Mouse (Mus musculus): ENCODE measurements around the gene Gcnt4. TPM values are rescaled to one million over a fixed set of nuclear protein-coding genes. Genes with fewer than 3 reads are reported as not detected.

Gene Gcnt4
- polyA plus RNA-seq (2014; fragmentation: Illumina TruSeq; extraction: RNeasy Lipid Tissue Mini Kit (QIAGEN cat#74804); ENCODE audit: insufficient read depth, low read depth, low replicate concordance), result 0.04 TPM

GRCm38 (mm10) chr13:96923999-96924961, at the start of gene Gcnt4:
Gene Gcnt4, plus strand, starts transcription at chr13:96924689.

Other genes starting within 250 kb of the Gcnt4 start
- not detected for gene Ankrd31, start 176.4 kb upstream of the Gcnt4 start, polyA plus RNA-seq (2014; fragmentation: Illumina TruSeq; extraction: RNeasy Lipid Tissue Mini Kit (QIAGEN cat#74804); ENCODE audit: insufficient read depth, low read depth, low replicate concordance)
- gene 1700029F12Rik, start 109.7 kb downstream of the Gcnt4 start, polyA plus RNA-seq (2014; fragmentation: Illumina TruSeq; extraction: RNeasy Lipid Tissue Mini Kit (QIAGEN cat#74804); ENCODE audit: insufficient read depth, low read depth, low replicate concordance), result not detected
- 0.04 TPM for gene Fam169a, start 142.6 kb downstream of the Gcnt4 start, polyA plus RNA-seq (2014; fragmentation: Illumina TruSeq; extraction: RNeasy Lipid Tissue Mini Kit (QIAGEN cat#74804); ENCODE audit: insufficient read depth, low read depth, low replicate concordance)
- gene Gm6169, start 174.5 kb downstream of the Gcnt4 start, polyA plus RNA-seq (2014; fragmentation: Illumina TruSeq; extraction: RNeasy Lipid Tissue Mini Kit (QIAGEN cat#74804); ENCODE audit: insufficient read depth, low read depth, low replicate concordance), result 3.1 TPM
- gene Gfm2, start 213.2 kb downstream of the Gcnt4 start, polyA plus RNA-seq (2014; fragmentation: Illumina TruSeq; extraction: RNeasy Lipid Tissue Mini Kit (QIAGEN cat#74804); ENCODE audit: insufficient read depth, low read depth, low replicate concordance), result 7.7 TPM
- gene Nsa2, start 213.2 kb downstream of the Gcnt4 start, polyA plus RNA-seq (2014; fragmentation: Illumina TruSeq; extraction: RNeasy Lipid Tissue Mini Kit (QIAGEN cat#74804); ENCODE audit: insufficient read depth, low read depth, low replicate concordance), result 90.8 TPM

Measured in lung, adult 10 weeks (tissue).